Comparison of ENCODE assay signal across 10 mouse cellular contexts in the genomic region with DNA sequence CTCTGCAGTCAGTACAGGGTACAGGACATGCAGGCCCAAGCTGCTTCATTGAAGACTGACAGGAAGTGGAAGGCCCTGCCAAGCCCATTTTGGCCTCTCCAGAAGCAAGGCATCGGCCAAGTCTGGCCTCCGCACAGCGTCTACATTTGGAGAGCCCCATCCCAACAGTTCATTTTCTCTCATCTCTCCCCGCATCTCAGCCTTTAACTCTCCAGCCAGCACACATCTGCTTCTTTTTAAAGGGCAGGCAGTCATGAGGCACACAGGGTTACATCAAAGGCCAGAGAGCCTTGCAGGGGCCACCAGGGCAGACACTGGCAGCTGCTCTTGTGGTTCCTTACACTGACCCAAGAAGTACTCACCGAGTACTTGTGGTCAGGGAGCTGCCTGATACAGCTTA.
DNase-seq lines count a peak whose midpoint lies in the region; ATAC-seq and TF ChIP-seq lines count a peak whose summit lies in the region.
"Had no signal": no experiment of that assay in that cellular context is flagged by ENCODE, and none has a peak within 500 bp of the region (broad histone marks: within the 10 kb centered on the region; RNA-seq: fewer than 3 reads in every experiment).

No protein-coding gene starts in this region.

- H3K27me3 ChIP-seq in forebrain, embryonic 10.5 days (ENCODE audit: poor library complexity, severe bottlenecking), result no peaks in the 10 kb centered on the region
- H3K27me3 ChIP-seq in forebrain, postnatal 0 days (ENCODE audit: insufficient read depth, low read length), result no peaks in the 10 kb centered on the region
- no peaks in the 10 kb centered on the region for H3K27me3 ChIP-seq in kidney, embryonic 14.5 days (ENCODE audit: control insufficient read depth, insufficient read depth, low read length)
- H3K27me3 ChIP-seq in kidney, embryonic 16.5 days (ENCODE audit: insufficient read depth, low read length), result no peaks in the 10 kb centered on the region
- H3K27me3 ChIP-seq in embryonic facial prominence, embryonic 11.5 days (ENCODE audit: control insufficient read depth, insufficient read depth, low read length), result no peaks in the 10 kb centered on the region
- no peaks in the 10 kb centered on the region for H3K27me3 ChIP-seq in liver, embryonic 12.5 days (replicated peaks)
- H3K27me3 ChIP-seq: midbrain, embryonic 15.5 days had no signal

- H3K4me2 ChIP-seq in forebrain, postnatal 0 days (ENCODE audit: low read depth), result no peak overlapping the region
- H3K4me2 ChIP-seq in kidney, embryonic 14.5 days (replicated peaks; ENCODE audit: low read depth, low read length), result no peak overlapping the region
- H3K4me2 ChIP-seq in kidney, embryonic 16.5 days (replicated peaks; ENCODE audit: low read depth, low read length), result no peak overlapping the region
- peak overlapping the region; percentile 11; the same call in 1 of the 2 replicates for H3K4me2 ChIP-seq in embryonic facial prominence, embryonic 11.5 days (ENCODE audit: low read depth, low read length)
- H3K4me2 ChIP-seq in liver, embryonic 12.5 days, result no peak overlapping the region
- H3K4me2 ChIP-seq: midbrain, embryonic 15.5 days had no signal

- H3K9ac ChIP-seq in forebrain, postnatal 0 days, result no peak overlapping the region
- H3K9ac ChIP-seq in kidney, embryonic 14.5 days (ENCODE audit: low read depth, low read length), result peak overlapping the region; percentile 18; the same call in 1 of the 2 replicates
- no peak overlapping the region; the same call in 1 of the 2 replicates for H3K9ac ChIP-seq in kidney, embryonic 16.5 days (replicated peaks; ENCODE audit: low read length)
- no peak overlapping the region for H3K9ac ChIP-seq in embryonic facial prominence, embryonic 11.5 days (replicated peaks; ENCODE audit: low read length)
- no peak overlapping the region for H3K9ac ChIP-seq in liver, embryonic 12.5 days
- H3K9ac ChIP-seq: midbrain, embryonic 15.5 days had no signal

- ATAC-seq in forebrain, postnatal 0 days, result no peak
- ATAC-seq in kidney, embryonic 14.5 days (ENCODE audit: low FRiP score, low TSS enrichment), result no peak
- ATAC-seq in kidney, embryonic 16.5 days (ENCODE audit: low FRiP score, low TSS enrichment), result no peak
- no peak for ATAC-seq in embryonic facial prominence, embryonic 11.5 days (replicated peaks; ENCODE audit: insufficient number of reproducible peaks, low FRiP score, low TSS enrichment, low read depth)
- no peak for ATAC-seq in liver, embryonic 12.5 days
- no peak for ATAC-seq in monocyte, adult 5-6 weeks (replicated peaks; ENCODE audit: insufficient number of reproducible peaks, low FRiP score, low TSS enrichment, poor library complexity, severe bottlenecking)
- ATAC-seq: midbrain, embryonic 15.5 days had no signal

- peak overlapping the region; percentile 77 for H3K27ac ChIP-seq in forebrain, embryonic 10.5 days
- H3K27ac ChIP-seq in forebrain, postnatal 0 days (ENCODE audit: low read depth, low read length), result no peak overlapping the region
- peak overlapping the region; percentile 30; the same call in 1 of the 2 replicates for H3K27ac ChIP-seq in kidney, embryonic 14.5 days (ENCODE audit: low read depth, low read length)
- no peak overlapping the region for H3K27ac ChIP-seq in kidney, embryonic 16.5 days (ENCODE audit: low read length)
- peak overlapping the region; percentile 42; the same call in 1 of the 2 replicates for H3K27ac ChIP-seq in embryonic facial prominence, embryonic 11.5 days (replicated peaks; ENCODE audit: low read depth, low read length)
- no peak overlapping the region for H3K27ac ChIP-seq in liver, embryonic 12.5 days
- H3K27ac ChIP-seq: midbrain, embryonic 15.5 days had no signal

- H3K9me3 ChIP-seq in forebrain, embryonic 10.5 days, result no peaks in the 10 kb centered on the region
- no peaks in the 10 kb centered on the region for H3K9me3 ChIP-seq in forebrain, postnatal 0 days (ENCODE audit: low read length)
- no peaks in the 10 kb centered on the region for H3K9me3 ChIP-seq in kidney, embryonic 14.5 days (ENCODE audit: control insufficient read depth, low read length)
- H3K9me3 ChIP-seq in kidney, embryonic 16.5 days (ENCODE audit: low read length), result no peaks in the 10 kb centered on the region
- no peaks in the 10 kb centered on the region for H3K9me3 ChIP-seq in embryonic facial prominence, embryonic 11.5 days (replicated peaks; ENCODE audit: control insufficient read depth, low read length)
- no peaks in the 10 kb centered on the region for H3K9me3 ChIP-seq in liver, embryonic 12.5 days (replicated peaks)
- H3K9me3 ChIP-seq: midbrain, embryonic 15.5 days had no signal

- no peak for TF ChIP-seq CTCF in forebrain, postnatal 0 days (IDR thresholded peaks at IDR 0.05; ENCODE audit: low read depth)

- H3K4me1 ChIP-seq in forebrain, embryonic 10.5 days, result peaks cover 96% of the 10 kb centered on the region
- no peaks in the 10 kb centered on the region for H3K4me1 ChIP-seq in forebrain, postnatal 0 days (ENCODE audit: insufficient read depth)
- peaks cover 26% of the 10 kb centered on the region for H3K4me1 ChIP-seq in kidney, embryonic 14.5 days (ENCODE audit: control insufficient read depth, insufficient read depth, low read length)
- peaks cover 41% of the 10 kb centered on the region for H3K4me1 ChIP-seq in kidney, embryonic 16.5 days (ENCODE audit: insufficient read depth, low read length)
- H3K4me1 ChIP-seq in embryonic facial prominence, embryonic 11.5 days (ENCODE audit: control insufficient read depth, insufficient read depth, low read length), result peaks cover 26% of the 10 kb centered on the region
- H3K4me1 ChIP-seq in liver, embryonic 12.5 days, result no peaks in the 10 kb centered on the region

- no peak for DNase-seq in forebrain, embryonic 10.5 days (ENCODE audit: extremely low spot score, low spot score)
- DNase-seq in forebrain, postnatal 0 days, result no peak
- DNase-seq in embryonic facial prominence, embryonic 11.5 days (ENCODE audit: low spot score), result peak; percentile 71
- peak; percentile 62 for DNase-seq in lung, postnatal 10 days
- DNase-seq: retina, postnatal 1 day had no signal

- no peaks in the 10 kb centered on the region for H3K36me3 ChIP-seq in forebrain, embryonic 10.5 days (replicated peaks)
- no peaks in the 10 kb centered on the region for H3K36me3 ChIP-seq in forebrain, postnatal 0 days (ENCODE audit: insufficient read depth)
- H3K36me3 ChIP-seq in kidney, embryonic 14.5 days (ENCODE audit: control insufficient read depth, insufficient read depth, low read length), result no peaks in the 10 kb centered on the region
- H3K36me3 ChIP-seq in kidney, embryonic 16.5 days (ENCODE audit: insufficient read depth, low read length), result no peaks in the 10 kb centered on the region
- H3K36me3 ChIP-seq in embryonic facial prominence, embryonic 11.5 days (replicated peaks; ENCODE audit: control insufficient read depth, insufficient read depth, low read depth, low read length), result no peaks in the 10 kb centered on the region
- no peaks in the 10 kb centered on the region for H3K36me3 ChIP-seq in liver, embryonic 12.5 days
- H3K36me3 ChIP-seq: midbrain, embryonic 15.5 days had no signal

- 57% methylated on average over 5 of the region's 5 CpGs for WGBS in forebrain, embryonic 10.5 days
- WGBS in forebrain, postnatal 0 days, result 69% methylated on average over 5 of the region's 5 CpGs
- WGBS in kidney, embryonic 14.5 days, result 58% methylated on average over 5 of the region's 5 CpGs
- WGBS in kidney, embryonic 16.5 days, result 41% methylated on average over 5 of the region's 5 CpGs
- 28% methylated on average over 5 of the region's 5 CpGs for WGBS in embryonic facial prominence, embryonic 11.5 days
- 54% methylated on average over 5 of the region's 5 CpGs for WGBS in liver, embryonic 12.5 days (ENCODE audit: insufficient replicate concordance)

- no peak overlapping the region for H3K4me3 ChIP-seq in forebrain, embryonic 10.5 days
- H3K4me3 ChIP-seq in forebrain, postnatal 0 days (ENCODE audit: low read depth, low read length), result no peak overlapping the region
- H3K4me3 ChIP-seq in kidney, embryonic 14.5 days (ENCODE audit: low read length), result no peak overlapping the region
- no peak overlapping the region for H3K4me3 ChIP-seq in kidney, embryonic 16.5 days (ENCODE audit: low read length)
- H3K4me3 ChIP-seq in embryonic facial prominence, embryonic 11.5 days (ENCODE audit: low read depth, low read length), result no peak overlapping the region
- H3K4me3 ChIP-seq in liver, embryonic 12.5 days, result no peak overlapping the region
- H3K4me3 ChIP-seq: midbrain, embryonic 15.5 days had no signal

Comparison
In these comparisons a context has a peak if more than half of its experiments do, and no peak if none do; other contexts are left out.
1. H3K27ac ChIP-seq: peak in forebrain, embryonic 10.5 days (single experiment), kidney, embryonic 14.5 days (single experiment) and embryonic facial prominence, embryonic 11.5 days (single experiment); none in forebrain, postnatal 0 days (single experiment), kidney, embryonic 16.5 days (single experiment) and liver, embryonic 12.5 days (single experiment).
2. DNase-seq: peak in embryonic facial prominence, embryonic 11.5 days (single experiment) and lung, postnatal 10 days (single experiment); none in forebrain, embryonic 10.5 days (single experiment) and forebrain, postnatal 0 days (single experiment).